23 mouse cellular contexts compared by ENCODE assay signal in the genomic region with DNA sequence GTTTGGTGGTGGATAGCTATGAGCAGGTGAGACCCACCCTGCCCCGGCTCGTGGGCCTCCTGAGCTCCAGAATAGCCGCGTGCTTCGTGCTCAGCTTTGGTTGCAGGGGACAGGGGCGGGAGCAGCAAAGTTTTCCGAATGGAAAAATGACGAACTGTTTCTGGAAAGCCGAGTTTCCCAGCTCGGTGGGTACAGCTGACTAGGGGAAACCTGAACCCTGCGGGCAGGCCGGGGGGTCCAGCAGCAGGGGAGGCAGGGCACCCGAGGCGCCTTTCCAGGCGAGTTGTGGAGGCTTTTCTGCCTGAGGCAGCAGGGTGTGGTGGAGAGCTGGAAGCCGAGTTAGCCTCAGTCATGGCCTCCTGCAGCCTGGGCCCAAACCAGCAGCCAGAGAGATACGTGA.
"Had no signal": no experiment of that assay in that cellular context is flagged by ENCODE, and none has a peak within 500 bp of the region (broad histone marks: within the 10 kb centered on the region; RNA-seq: fewer than 3 reads in every experiment).

No protein-coding gene starts in this region.

- H3K27ac ChIP-seq: kidney, embryonic 15.5 days; liver, embryonic 12.5 days; liver, embryonic 15.5 days; lung, embryonic 15.5 days; midbrain, embryonic 15.5 days; neural tube, embryonic 12.5 days; neural tube, embryonic 15.5 days; stomach, postnatal 0 days had no signal

- H3K4me2 ChIP-seq: kidney, embryonic 15.5 days; liver, embryonic 12.5 days; liver, embryonic 15.5 days; lung, embryonic 15.5 days; midbrain, embryonic 11.5 days; midbrain, embryonic 15.5 days; neural tube, embryonic 12.5 days; neural tube, embryonic 15.5 days had no signal

- H3K4me1 ChIP-seq: liver, embryonic 12.5 days; liver, embryonic 15.5 days had no signal

- H3K27me3 ChIP-seq: kidney, embryonic 15.5 days; liver, embryonic 15.5 days; lung, embryonic 15.5 days; midbrain, embryonic 15.5 days; neural tube, embryonic 12.5 days; neural tube, embryonic 15.5 days had no signal

- H3K9ac ChIP-seq: kidney, embryonic 15.5 days; liver, embryonic 12.5 days; liver, embryonic 15.5 days; lung, embryonic 15.5 days; midbrain, embryonic 15.5 days; neural tube, embryonic 12.5 days; neural tube, embryonic 15.5 days had no signal

- H3K4me3 ChIP-seq: kidney, embryonic 15.5 days; liver, embryonic 12.5 days; liver, embryonic 15.5 days; lung, embryonic 15.5 days; midbrain, embryonic 15.5 days; neural tube, embryonic 12.5 days; neural tube, embryonic 15.5 days had no signal

- H3K9me3 ChIP-seq: kidney, embryonic 15.5 days; liver, embryonic 12.5 days; liver, embryonic 15.5 days; lung, embryonic 15.5 days; midbrain, embryonic 15.5 days; neural tube, embryonic 12.5 days; neural tube, embryonic 15.5 days had no signal

- ATAC-seq: liver, embryonic 12.5 days; midbrain, embryonic 15.5 days had no signal

- DNase-seq: kidney, adult 8-10 months; kidney, postnatal 10 days; kidney, postnatal 36 days; left cerebral cortex, postnatal 4 days; liver; lung, adult 18-20 months; lung, postnatal 10 days; lung, postnatal 4 days; right cerebral cortex, adult 18-20 months; right cerebral cortex, postnatal 14 days; right cerebral cortex, postnatal 4 days; thymus, adult 2 months; thymus, postnatal 14 days; thymus, postnatal 4 days had no signal

- H3K36me3 ChIP-seq: kidney, embryonic 15.5 days; liver, embryonic 12.5 days; liver, embryonic 15.5 days; lung, embryonic 15.5 days; midbrain, embryonic 15.5 days; neural tube, embryonic 12.5 days; neural tube, embryonic 15.5 days had no signal
